Mouse (Mus musculus) gonadal fat pad, adult 2 months (tissue): ENCODE measurements around the gene Vmn2r19. TPM values are rescaled to one million over a fixed set of nuclear protein-coding genes. Genes with fewer than 3 reads are reported as not detected.

Source experiments
- polyA plus RNA-seq: library from polyadenylated mRNA; depleted of rRNA; stranded (reverse); fragments of >200 nt; gene quantifications from 2 replicates; pipeline ENCODE4 v1.2.3, GENCODE M21; 2012; rRNA removed

The Vmn2r19 gene
- polyA plus RNA-seq, 1 experiment = not detected

Other genes with a start within 250 kb of the Vmn2r19 start
- 6.1 and 7.1 TPM in 2 replicates for gene Clec4a2, start 201.9 kb upstream of the Vmn2r19 start, polyA plus RNA-seq
- gene Clec4b2, start 135.4 kb upstream of the Vmn2r19 start, polyA plus RNA-seq = not detected in 2 replicates
- gene Clec4n, start 78.5 kb upstream of the Vmn2r19 start, polyA plus RNA-seq = 1.5 and 1.6 TPM in 2 replicates
- gene Clec4d, start 46.2 kb upstream of the Vmn2r19 start, polyA plus RNA-seq = 0.49 and 0.53 TPM in 2 replicates
- 0.10 and 0.28 TPM in 2 replicates for gene Clec4e, start 18.5 kb upstream of the Vmn2r19 start, polyA plus RNA-seq
- gene Vmn2r20, start 109.8 kb downstream of the Vmn2r19 start, polyA plus RNA-seq = not detected in 2 replicates
- not detected in 2 replicates for gene Vmn2r21, start 225.1 kb downstream of the Vmn2r19 start, polyA plus RNA-seq